Mouse (Mus musculus) adrenal gland, adult 8-10 months (tissue): ENCODE results near the gene Cbfa2t2. TPM values are rescaled to one million over a fixed set of nuclear protein-coding genes. Genes with fewer than 3 reads are reported as not detected.
A peak's percentile ranks its signal among the peaks of the same experiment; 100 is the strongest.
"Not testable (repeated sequence)": the region's sequence is repeated elsewhere in the genome, so short reads cannot be mapped to it uniquely, and the experiment has no call there.

Experiments
- DNase-seq: peaks from one replicate; pipeline ENCODE4 v3.0.0; 2022
- total RNA-seq, 4 experiments: library from RNA; stranded (reverse); gene quantifications; 2 replicates each; pipeline ENCODE4 v1.2.4; 2022

Gene Cbfa2t2
- total RNA-seq, 4 experiments from 2014 or later: 34.0 to 55.4 (median 43.4) TPM

DNA sequence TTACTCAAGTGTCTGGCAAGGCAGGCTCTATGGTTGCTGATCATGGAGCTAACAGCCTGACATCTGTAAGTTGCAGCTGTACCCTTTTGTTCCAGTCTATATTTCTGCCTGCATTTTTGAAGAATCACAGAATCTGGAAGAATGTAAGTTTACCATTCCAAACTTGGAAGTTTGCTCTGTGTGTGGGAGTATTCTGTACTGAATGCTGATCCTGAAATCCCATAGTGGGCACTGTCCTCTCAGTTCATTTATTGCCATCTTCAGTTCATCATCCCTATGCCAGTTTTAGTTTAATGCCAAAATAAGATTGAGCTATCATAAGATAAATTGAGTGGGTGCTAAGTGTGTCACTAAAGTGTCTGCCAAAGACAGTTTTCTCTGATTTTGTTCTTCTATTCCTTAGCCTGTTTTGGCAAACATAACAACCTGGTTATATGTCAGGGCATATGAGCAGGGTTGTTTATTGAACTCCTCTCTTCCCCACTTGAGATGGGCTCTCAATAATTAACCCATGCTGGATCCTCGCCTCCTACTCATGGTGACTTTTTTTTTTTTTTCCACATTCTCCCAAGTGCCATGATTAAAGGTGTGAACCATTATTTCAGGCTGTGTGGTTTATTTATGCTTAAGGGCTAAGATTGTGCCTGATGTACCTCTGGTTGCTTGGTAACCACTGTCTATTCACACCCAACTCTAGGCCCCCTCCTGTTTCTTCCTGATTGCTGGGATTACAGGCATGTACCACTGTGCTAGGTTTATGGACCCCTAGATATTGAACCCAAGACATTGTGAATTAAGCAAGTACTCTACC is 38.2 kb downstream of the Cbfa2t2 start:
- no peak for DNase-seq

DNA sequence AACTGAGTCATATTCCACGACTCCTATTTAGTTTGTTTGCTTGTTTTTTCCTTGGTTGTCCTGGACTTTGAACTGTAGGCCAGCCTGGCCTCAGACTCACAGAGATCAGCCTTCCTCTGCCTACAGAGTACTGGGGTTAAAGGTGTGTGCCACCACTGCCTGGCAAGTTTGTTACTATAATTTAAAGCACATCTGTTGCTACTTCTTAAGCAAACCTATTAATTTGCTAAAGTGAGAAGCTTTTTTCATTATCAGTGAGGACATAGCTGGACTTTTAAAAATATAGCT is 38.7 kb downstream of the Cbfa2t2 start:
- no peak for DNase-seq

DNA sequence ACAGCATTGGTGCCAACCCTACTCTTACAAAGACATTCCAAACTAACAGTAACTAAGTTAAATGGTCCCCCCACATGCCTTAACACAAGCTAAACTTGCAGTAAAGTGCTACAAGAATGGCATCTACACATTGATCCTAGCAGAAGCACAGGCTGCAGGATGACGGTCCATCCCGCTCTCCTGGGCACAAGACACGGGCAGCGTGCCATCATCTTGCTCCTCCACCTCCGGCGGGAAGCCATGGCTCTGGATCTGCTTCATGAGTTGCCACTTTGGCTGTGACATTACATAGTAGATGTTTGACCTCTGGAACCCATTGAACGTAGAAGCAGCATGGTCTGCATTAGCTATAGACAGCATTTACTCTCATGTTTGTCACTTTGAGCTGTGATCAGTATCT is 39.6 kb downstream of the Cbfa2t2 start:
- DNase-seq: no peak

DNA sequence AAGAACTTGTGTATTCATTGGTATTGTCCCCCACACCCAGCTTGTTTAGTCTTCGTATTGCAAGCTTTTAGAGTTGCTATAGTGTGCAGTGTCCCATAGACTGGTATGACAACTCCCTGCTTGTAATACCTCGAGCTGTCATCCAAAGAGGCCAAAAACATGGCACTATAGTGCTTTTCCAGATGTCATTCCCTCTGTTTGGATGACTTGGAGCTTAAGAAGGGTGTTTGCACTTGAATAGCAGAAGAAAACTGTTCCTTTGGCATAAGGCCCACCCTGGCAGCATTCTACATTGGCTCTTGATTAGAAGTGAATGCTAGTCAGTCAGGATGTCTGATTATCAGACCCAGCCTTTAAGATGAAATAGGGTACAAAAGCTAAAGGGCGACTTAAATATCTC is 40.7 kb downstream of the Cbfa2t2 start:
- no peak for DNase-seq

DNA sequence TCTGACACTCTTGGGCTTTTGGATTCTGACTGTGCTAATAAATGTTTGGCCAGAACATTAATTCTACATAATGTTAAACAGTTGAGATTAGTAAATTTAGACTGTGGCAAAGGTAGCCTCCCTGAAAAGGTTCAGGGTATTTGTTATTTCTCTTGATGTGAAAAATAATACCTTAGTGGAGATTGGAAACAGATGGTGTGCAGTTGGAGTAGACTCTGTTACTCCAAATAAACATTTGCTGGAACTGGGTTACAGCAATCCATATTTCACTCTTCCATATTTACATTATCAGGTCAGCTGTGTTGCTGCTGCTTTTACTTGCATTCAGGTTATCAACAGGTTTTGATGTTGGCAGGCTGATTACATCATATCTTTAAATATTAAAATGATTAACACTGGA is 55.5 kb downstream of the Cbfa2t2 start:
- no peak for DNase-seq

DNA sequence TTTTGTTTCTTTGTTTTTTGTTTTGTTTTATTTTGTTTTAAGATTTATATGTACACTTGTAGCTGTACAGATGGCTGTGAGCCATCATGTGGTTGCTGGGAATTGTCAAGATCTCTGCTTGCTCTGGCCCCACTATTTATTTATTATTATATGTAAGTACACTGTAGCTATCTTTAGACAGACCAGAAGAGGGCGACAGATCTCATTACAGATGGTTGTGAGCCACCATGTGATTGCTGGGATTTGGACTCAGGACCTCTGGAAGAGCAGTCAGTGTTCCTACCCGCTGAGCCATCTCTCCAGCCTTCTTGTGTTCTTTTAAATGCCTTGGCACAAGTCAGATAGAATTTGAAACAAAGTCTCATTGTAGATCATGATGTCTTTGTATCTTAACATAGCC is 57.3 kb downstream of the Cbfa2t2 start:
- not testable (repeated sequence) for DNase-seq

DNA sequence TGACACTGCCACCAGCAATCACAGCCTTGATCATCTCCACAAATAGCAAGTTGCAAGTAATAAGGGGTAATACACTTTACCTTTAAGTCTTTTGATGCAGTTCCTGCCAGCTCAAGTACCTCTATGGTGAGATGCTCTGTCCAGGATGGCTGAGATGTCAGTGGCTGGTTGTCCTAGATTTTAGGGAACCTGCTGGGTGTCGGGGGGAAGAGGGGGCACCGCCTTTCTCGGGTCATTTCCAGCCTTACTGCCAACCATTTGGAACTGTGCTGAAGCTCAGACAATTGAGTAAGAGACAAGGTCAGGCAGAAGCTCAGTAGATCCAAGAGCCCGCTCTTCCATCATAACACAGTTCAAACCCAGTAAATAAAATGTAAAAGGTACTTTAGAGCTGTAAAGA is 58.7 kb downstream of the Cbfa2t2 start:
- DNase-seq: no peak

DNA sequence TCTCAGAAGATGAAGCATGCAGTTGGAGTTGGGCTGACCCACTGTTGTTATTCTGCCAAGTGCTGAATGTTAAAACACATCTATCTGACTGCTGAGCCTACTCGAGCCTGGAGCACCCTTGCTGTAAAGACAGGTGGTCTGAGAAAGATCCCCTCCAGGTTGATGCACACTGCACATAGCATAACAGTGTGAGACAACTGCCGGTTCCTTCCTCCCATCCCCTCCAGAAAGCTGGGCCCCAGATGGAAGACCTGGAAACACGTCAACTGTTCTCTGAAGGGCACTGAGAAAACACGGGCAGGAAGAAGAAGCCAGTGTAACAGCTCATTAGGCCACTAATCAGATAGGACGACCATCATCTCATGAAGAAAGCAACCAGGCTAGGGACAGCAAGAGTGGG is 62.3 kb downstream of the Cbfa2t2 start:
- no peak for DNase-seq

DNA sequence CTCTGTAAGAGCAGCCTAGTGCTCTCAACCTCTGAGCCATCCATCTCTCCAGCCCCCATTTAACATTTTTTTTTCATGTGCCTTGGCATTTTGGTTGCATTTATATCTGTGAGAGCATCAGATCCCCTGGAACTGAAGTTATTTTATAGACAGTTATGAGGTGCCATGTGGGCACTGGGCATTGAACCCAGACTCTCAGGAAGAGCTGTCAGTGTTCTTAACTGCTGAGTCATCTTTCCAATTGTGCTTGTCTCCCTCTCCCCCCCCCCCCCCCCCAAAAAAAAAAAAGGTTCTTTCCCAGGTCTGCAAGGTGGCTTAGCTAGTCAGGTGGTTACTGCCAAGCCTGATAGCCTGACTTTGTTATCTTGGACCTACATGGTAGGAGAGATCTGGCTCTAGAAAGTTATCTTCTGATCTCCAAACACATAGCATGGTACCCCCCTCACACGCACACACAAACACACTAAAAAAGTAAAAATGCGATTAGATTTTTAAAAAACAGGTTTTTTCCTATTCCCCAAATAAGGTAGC is 63.5 kb downstream of the Cbfa2t2 start:
- no peak for DNase-seq

DNA sequence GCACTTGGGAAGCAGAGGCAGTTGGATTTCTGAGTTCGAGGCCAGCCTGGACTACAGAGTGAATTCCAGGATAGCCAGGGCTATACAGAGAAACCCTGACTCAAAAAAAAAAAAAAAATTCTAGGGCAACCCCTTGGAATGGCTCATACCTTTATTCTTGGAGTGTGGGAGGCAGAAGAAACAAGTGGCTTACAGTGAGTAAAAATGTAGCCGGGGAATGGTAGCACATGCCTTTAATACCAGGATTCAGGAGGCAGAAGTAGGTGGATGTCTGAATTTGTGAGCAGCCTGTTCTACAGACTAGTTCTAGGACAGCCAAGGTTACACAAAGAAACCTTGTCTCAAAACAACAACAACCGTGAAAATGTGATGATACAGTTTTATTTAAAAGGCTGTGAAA is 64.5 kb downstream of the Cbfa2t2 start:
- no peak for DNase-seq

DNA sequence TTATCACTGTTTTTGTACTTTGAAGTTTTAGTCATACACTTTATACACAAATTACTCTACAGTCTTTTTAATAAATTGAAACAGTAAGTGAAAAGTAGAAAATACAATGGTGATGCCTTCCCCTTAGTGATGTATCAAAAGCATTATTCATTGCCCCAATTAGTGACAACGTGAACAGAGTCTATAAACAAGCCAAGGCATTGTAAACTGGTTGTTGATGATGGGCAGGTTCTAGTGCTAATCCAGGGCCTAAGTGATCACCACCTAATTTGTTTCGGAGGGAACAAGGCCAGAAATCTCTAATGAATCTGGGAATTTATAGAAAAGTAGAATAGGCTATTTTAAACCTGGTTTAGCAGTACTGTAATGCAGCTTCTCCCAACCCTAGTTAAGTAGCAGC is 70.8 kb downstream of the Cbfa2t2 start:
- DNase-seq: no peak

DNA sequence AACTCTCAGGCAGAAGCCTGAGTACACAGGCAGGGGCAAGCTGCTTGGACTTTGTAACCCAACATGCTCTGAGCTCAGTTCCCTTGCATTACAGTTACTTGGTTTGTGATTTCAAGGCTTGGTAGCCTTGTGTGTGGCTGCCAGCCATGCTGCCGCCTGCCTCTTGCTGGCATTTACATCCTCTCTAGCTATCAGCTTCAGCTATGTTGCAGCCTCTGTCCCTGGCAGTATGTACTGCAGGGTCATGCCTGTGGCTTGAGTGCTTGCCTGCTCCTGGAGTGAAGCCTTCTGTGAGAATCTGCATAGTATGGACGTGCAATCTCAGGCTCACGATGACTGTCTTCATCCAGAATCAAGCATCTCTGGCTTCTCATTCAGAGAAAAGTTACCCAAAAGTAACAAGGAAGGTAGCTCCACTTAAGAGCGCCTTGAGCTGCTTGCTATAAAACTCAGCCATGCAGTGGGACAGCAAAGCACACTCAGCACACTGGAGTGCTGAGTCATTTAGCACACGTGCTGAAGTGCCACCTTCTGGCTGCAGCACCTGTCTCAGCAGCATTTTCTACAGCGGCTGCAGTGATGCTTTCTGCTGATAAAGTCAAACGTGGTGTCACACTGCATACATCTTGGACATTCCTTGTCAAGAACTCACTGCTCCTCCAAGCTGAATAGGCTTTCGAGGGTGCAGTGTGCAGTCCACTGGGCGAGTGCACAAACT is 71.4 kb downstream of the Cbfa2t2 start:
- peak; percentile 17 for DNase-seq

DNA sequence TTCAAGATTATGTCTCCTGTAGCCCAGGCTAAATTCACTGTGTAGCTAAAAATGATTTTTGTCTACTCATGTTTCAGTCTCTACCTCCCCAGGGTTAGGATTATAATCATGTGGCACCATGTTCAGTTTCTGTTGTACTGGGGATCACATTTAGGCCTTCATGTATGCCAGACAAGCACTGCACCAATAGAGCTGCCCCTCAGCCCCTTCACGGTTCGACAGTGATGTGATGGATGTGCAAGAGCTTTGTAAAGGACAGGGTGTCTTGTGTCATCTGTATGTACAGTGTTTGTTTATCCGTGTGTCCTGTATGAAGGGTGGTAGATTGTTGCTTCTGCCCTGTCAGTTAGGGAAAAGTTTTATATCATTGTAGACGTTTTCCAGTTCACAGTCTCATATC is 72.2 kb downstream of the Cbfa2t2 start:
- no peak for DNase-seq

DNA sequence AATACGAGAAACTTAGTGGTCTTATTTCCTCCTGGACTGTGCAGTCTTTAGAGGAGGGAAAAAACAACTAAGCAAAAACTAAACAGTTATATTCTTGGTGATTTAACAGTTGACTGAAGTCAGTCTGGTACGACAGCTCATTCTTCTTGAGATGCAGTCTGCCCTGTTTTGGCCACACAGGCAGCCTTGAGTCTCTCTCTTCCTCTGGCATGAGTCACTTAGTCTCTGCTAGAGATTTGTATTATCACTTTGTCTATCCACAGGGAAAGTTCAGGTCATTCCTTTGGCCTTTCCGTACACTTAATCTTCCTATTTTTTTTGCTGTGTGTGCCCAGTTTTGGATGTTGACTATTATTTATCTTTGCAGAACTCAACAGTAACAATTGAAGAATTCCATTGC is 73.9 kb downstream of the Cbfa2t2 start:
- DNase-seq: peak; percentile 44

DNA sequence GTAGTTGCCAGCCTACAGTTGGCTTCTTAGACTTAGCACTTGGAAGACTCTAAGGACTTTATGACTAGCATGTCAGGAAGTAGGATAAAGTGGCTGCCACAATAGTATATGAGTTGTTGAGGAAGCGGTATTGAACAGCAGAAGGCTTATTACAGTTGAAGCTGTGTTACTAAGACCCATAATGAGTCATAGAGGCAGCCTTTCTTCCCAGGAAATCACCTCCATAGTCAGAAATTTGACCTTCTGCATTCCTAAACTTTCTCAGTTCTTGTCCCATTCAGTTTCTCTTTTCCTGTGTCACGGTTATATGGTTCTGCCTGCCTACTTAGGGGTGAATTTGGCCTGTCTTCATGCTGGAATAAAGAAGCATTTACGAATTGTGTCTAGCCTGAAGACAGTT is 80.7 kb downstream of the Cbfa2t2 start:
- no peak for DNase-seq

DNA sequence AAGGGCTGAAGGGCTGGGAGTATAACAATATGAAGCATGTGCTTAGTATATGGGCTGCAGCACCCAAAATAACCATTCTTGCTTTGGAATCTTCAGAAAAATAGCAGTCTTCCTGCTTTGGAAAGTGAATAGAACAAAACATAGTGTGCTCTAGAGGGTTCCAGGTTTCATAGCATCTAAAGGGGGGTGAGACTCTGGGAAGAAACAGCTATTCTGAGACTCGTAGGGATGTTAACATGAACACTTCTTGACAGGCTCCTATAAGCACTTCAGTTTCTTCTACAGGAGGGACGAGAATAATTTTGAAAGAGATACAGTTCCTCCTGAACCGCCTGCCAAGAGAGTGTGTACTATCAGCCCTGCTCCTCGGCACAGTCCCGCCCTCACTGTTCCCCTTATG is 81.1 kb downstream of the Cbfa2t2 start:
- no peak for DNase-seq

DNA sequence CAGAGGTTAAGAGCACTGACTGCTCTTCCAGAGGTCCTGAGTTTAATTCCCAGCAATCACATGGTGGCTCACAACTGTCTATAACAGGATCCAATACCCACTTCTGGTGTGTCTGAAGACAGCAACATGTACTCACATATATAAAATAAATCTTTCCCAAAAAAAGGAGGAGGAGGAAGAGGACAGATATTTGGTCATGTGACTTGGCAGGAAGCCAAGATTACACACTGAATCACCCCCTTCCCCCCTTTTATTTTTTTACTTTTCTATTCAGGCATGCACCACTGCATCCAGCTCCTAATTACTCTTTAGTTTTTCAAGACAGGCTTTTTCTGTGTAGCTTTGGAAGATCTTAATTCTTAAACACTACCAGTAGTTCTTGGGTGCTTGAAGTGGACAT is 85.2 kb downstream of the Cbfa2t2 start:
- DNase-seq: no peak

DNA sequence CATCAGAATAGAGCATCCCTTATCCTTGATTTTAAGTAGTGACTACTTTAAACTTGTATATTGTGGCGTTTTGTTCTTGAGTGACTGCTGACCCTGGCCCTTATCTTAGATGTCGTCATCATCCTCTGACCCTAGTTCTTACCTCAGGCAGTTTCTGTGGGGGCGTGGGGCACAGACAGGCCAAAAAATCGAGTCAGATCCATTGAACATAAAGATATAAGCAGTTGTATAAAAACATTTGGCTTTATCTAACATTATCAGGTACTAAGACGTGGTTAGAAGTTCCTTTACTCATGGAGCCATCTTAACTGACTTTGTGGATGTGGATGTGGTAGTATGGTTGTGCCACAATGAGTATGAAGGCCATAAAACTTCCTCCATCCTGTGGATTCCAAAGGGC is 86.1 kb downstream of the Cbfa2t2 start:
- no peak for DNase-seq

DNA sequence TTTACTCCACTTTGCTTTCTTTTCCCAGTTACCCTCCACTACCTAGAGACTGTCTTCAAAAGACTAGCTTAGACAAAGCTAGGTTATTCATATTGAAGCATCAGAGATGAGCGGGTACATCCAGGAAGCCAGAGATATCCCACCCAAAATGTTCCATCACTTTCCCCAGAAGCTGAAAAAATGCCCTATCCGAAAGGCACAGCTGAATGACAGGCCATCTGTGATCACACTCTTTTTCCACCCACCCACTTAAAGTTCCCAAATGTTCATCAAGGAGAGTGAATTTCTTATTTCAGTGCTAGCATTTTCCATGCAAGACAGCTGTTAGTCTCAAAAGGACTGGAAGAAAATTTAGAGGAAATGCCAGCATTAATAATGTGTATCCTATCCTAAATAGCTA is 89.0 kb downstream of the Cbfa2t2 start:
- DNase-seq: no peak

DNA sequence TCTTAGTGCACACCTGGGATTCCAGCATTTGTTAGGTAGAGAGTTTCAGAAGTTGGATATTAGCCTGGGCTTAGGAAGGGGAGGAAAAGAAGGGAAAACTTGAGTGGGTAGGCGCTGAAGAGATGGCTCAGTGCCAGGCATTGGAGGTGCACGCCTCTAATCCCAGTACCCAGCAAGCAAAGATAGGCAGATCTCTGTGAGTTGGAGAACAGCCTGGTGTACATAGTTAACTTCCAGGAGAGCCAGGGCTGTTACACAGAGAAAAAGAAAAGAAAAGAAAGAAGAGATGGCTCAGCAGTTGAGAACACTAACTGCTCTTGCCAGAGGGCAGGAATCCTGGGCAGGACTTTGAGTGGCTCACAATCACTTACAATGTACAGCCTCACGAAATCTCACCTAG is 90.2 kb downstream of the Cbfa2t2 start:
- no peak for DNase-seq

DNA sequence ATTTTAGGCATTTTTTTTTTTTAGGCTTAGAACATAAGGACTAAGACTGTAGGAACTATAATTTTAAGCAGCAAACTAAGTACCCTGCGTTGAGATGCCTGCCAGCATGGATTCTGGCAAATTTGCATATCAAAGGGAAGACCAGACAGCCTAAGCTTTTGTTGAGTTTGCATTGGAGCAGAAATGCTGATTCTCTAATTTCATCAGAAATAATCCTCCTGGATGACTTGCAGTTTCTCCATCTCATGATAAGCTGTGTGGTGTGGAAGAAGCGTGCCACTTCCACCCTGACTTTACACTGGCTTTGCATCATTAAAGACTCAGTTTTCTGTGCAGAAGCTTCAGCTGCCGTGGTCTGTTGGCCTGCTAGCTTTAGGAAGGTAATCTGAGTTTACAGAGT is 96.6 kb downstream of the Cbfa2t2 start:
- DNase-seq: no peak

DNA sequence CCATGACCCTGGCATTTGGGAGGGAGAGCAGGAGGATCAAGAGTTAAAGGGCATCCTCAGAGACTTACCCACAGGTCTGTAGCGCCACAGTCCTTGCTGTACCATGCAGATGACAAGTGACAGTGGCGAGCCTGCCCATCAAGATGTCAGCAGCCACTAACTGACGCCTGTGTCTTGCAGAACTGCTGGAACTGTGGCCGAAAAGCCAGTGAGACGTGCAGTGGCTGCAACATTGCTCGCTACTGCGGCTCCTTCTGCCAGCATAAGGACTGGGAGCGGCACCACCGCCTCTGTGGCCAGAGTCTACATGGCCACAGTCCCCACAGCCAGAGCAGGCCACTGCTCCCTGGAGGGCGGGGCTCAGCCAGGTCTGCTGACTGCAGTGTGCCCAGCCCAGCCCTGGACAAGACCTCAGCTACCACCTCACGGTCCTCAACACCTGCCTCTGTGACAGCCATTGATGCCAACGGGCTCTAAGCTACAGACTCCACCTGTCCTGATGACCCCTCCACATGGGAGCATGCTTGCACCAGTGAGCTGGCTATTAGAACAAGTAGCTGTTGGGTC is 98.5 kb downstream of the Cbfa2t2 start:
- DNase-seq: no peak

DNA sequence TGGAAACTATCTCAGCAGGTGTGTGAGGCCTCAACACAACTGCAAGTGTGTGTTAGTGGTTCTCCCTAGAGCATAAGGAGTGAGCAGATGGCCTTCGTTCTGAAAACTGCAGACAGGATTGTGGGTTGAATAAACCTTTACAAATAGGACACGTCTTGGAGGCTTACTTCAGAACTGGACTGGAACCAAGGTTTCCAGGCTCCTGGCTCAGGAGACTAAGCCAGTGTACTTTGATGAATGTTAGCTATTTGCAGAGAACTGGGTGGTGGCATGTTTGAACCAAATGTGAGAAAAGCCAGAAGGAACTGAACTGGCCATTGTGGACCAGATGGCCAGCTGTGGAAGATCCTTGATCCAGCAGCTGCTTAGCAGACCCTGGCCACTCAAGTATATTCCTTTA is 102.0 kb downstream of the Cbfa2t2 start:
- no peak for DNase-seq

DNA sequence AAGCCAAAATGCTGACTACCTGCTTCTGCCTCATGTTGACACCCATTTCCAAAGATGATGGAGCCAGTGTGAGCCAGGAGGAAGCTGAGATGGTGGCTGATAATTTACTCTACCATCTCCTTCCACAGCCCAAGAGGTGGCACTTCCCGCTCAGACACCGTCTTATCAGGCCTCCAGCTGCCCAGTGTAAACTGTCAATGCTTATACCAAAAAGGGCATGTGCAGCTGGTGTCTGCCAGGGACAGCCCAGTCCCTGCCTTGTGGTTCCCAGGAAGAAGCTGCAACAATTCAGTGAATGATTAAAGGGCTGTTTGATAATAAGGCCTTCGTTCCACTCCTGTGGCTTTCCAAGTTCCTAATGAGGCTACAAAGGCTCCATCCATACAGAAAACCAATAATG is 102.4 kb downstream of the Cbfa2t2 start:
- no peak for DNase-seq
